Mouse (Mus musculus) retina, adult 2 months (tissue): ENCODE measurements around the gene Sympk.
"Not testable (repeated sequence)": the region's sequence is repeated elsewhere in the genome, so short reads cannot be mapped to it uniquely, and the experiment has no call there.

Experiments used
- DNase-seq: peaks from one replicate; pipeline ENCODE4 v3.0.0-alpha.2; 2012; ENCODE audit warnings: low read depth, low spot score

The Sympk gene

GRCm38 (mm10) chr7:19052345-19053135 lies 28.4 kb downstream of the Sympk start:
- DNase-seq, result no peak

GRCm38 (mm10) chr7:19053136-19053532 lies 29.0 kb downstream of the Sympk start:
- DNase-seq, result no peak

GRCm38 (mm10) chr7:19054047-19054776 lies 30.0 kb downstream of the Sympk start, which contains the start of gene Rsph6a:
Gene Rsph6a (plus strand): TSS chr7:19054690.
- DNase-seq, result peak; percentile 13

DNA sequence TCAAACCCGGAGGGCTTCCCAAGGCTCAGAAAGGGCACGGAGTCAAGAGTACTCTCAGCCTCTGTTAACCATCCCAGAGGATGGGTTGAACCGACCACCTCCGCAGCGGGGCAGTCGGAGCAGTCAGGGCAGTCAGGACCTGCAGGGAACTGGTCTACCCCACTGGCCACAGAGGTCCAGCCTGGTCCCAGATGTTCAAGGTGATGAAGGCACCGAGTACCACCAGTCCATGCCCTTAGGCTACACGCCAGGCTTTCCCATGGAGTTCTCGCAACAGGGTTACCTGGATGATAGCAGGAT lies 30.6 kb downstream of the Sympk start:
- DNase-seq, result no peak

GRCm38 (mm10) chr7:19055108-19055507 lies 30.9 kb downstream of the Sympk start:
- no peak for DNase-seq

DNA sequence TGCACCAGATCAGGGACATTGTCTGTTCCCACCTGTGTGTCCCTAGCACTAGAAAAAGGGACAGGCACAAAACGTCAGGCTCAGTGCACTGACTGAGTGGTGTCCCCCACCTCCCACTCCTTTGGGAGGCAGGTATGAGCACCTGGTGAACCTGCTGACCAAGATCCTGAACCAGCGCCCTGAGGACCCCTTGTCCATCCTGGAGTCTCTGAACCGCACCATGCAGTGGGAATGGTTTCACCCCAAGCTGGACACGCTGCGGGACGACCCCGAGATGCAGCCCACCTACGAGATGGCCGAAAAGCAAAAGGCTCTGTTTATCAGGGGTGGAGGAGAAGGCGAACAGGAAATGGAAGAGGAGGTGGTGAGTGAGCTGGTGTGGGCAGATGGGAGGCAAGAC lies 33.2 kb downstream of the Sympk start:
- DNase-seq, result no peak

DNA sequence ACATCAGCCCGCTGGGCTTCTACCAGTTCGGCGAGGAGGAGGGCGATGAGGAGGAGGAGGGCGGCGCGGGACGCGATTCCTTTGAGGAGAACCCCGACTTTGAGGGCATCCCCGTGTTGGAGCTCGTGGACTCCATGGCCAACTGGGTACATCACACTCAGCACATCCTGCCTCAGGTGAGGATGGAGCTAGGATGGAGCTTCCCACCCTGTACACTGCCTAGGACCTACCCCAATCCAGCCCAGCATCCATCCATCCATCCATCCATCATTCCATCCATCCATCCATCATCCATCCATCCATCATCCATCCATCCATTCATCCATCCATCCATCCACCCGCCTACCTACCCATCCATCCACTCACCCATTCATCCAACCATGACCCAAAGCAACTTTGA lies 41.7 kb downstream of the Sympk start:
- DNase-seq, result no peak

- no peak for DNase-seq
These were observed 42.9 kb downstream of the Sympk start for GRCm38 (mm10) chr7:19067063-19067462.

DNA sequence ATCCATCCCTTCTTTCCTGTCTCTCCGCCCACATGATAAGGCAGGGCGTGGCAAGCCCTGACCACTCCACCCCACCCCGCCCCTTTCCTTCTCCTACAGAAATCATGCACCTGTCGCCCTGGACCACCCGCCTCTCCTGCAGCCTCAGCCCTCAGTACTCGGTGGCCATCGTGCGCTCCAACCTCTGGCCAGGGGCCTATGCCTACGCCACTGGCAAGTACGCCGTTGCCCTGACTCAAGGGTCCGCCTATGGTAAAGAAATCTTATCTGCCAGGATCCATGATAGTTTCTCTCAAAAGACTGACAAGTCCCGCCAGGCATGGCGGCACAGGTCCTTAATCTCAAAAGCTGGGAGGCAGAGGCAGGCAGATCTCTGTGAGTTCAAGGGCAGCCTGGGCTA lies 43.8 kb downstream of the Sympk start:
- no peak for DNase-seq

- DNase-seq, result peak; percentile 34
These were observed 44.5 kb downstream of the Sympk start for GRCm38 (mm10) chr7:19068707-19069106.

DNA sequence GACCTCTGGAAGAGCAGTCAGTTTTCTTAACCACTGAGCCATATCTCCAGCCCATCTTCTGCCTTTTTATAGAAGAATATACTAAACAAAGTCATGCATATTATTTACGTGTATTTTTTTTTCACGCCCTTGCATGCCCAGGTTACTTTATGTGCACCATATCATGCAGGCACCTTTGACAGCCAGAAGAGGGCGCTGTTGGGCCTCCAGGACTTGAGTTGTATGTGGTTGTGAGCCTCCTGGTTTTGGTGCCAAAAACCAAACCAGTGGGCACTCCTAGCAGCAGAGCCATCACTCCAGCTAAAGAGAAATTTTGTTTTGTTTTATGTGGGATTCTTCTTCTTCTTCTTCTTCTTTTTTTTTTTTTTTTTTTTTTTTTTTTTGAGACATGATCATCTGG lies 45.3 kb downstream of the Sympk start:
- no peak for DNase-seq

DNA sequence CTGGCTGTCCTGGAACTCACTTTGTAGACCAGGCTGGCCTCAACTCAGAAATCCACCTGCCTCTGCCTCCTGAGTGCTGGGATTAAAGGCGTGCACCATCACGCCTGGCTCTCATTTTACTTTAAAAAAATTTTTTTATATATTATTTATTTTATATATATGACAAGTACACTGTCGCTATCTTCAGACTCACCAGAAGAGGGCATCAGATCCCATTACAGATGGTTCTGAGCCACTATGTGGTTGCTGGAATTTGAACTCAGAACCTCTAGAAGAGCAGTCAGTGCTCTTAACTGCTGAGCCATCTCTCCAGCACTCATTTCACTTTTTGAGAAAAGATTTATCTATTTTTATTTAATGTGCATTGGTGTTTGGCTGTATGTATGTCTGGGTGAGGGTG lies 46.8 kb downstream of the Sympk start:
- not testable (repeated sequence) for DNase-seq

GRCm38 (mm10) chr7:19073504-19073903 lies 49.3 kb downstream of the Sympk start:
- DNase-seq, result no peak

DNA sequence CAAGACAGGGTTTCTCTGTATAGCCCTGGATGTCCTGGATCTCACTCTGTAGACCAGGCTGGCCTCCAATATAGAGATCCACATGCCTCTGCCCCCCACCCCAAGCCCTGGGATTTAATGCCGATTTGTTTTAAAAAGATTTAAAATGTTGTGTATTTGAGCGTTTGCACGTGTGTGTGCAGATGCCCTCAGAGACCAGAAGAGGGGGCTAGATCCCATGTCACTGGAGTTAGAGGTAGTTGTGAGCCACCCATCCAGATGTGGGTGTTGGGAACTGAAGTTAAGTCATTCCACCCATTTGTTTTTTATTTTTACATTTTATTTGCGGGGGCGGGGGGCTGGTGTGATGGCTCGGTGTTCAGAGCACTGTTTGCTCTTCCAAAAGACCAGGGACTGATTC lies 50.3 kb downstream of the Sympk start:
- no peak for DNase-seq

- no peak for DNase-seq
These were observed 51.1 kb downstream of the Sympk start for GRCm38 (mm10) chr7:19075231-19075630.

GRCm38 (mm10) chr7:19075723-19076585 lies 51.8 kb downstream of the Sympk start, which contains the start of gene Dmwd:
Gene Dmwd (plus strand): TSS chr7:19076227.
- peak; percentile 78 for DNase-seq

DNA sequence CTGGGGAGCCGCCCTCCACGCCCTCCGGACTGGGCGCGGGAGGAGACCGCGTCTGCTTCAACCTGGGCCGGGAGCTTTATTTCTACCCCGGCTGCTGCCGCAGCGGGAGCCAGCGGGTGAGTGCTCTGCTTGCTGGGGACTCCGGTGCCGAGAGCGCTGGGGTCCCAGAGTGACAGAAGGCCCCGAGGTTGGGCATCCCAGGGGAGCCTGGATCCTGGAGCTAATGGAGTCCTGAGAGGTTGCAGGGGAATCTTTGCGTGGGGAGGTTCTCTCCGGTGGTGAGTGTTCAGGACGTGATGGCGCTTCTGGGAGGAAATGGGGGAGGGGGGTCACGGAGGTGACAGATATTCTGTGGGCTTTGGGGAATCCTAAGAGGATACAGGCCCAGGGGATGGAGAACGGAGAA lies 52.4 kb downstream of the Sympk start:
- no peak for DNase-seq

DNA sequence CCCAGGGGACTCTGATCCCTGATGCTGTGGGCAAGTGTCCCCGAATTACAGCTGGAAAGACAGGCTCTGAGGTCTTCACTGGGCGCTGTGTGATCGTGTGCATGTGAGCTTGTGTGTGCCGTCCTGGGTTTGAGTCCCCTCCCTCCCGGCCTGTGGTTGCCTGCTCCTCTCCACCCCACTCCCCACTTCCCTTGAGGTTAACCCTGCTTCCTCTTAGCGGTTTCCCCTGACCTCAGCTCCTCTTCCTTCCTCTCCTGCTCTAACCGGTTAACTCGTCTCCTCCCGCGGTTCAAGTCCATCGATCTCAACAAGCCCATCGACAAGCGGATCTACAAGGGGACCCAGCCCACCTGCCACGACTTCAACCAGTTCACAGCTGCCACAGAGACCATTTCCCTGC lies 53.6 kb downstream of the Sympk start:
- DNase-seq, result no peak

GRCm38 (mm10) chr7:19078732-19079131 lies 54.6 kb downstream of the Sympk start:
- no peak for DNase-seq

- DNase-seq, result no peak
These were observed 56.3 kb downstream of the Sympk start for GRCm38 (mm10) chr7:19080451-19080950.

- DNase-seq, result no peak
These were observed 58.0 kb downstream of the Sympk start for GRCm38 (mm10) chr7:19082171-19082570.

GRCm38 (mm10) chr7:19083096-19083495 lies 58.9 kb downstream of the Sympk start:
- DNase-seq, result no peak
